Mouse (Mus musculus) spleen, postnatal 4 days (tissue): ENCODE data around the gene Clk2.

ENCODE experiments used
- DNase-seq, 2 experiments: peaks; one replicate each; pipeline ENCODE4 v3.0.0; 2022; ENCODE audit warnings: low spot score in 2 of 2

Clk2 gene

DNA sequence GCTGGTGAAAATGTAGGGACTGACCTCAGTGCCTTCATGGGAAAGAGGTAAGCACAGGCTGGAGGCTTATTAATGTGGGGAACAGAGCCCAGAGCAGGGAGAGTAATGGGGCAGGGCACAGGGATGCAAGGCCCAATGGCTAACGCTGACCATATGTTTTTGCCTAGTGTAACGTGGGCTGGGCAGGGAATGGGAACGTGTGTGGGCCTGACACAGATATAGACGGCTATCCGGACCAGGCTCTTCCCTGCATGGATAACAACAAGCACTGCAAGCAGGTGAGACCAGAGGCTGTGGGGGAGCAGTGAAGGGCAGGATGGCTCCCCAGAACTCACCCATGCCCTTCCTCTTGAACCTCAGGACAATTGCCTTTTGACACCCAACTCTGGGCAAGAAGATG lies 56.6 kb downstream of the Clk2 start:
- DNase-seq = no peak

GRCm38 (mm10) chr3:89224796-89225195 lies 60.2 kb downstream of the Clk2 start:
- no peak for DNase-seq

DNA sequence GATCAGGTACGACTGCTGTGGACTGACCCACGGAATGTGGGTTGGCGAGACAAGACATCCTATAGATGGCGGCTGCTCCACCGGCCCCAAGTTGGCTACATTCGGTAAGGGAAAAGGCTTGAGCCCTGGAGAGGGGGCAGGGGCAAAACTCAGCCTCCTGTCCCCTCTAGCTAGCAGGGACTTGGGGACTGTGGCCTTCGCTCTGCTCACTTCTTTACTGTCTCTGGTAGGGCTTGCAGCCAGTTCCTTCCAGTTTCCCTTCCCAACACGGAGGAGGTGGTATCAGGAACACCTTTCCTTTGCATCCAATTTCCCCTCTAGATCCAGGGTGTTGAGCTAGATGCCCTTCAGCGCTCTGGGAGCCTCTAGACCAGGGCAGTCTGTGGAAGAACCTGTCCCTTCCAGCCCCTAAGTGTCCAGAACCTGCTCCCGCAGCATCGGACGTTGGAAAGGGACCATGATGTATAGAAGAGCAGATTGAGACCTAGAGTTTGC lies 60.8 kb downstream of the Clk2 start:
- no peak for DNase-seq

- DNase-seq = no peak
These were observed 61.3 kb downstream of the Clk2 start for GRCm38 (mm10) chr3:89225918-89226317.

DNA sequence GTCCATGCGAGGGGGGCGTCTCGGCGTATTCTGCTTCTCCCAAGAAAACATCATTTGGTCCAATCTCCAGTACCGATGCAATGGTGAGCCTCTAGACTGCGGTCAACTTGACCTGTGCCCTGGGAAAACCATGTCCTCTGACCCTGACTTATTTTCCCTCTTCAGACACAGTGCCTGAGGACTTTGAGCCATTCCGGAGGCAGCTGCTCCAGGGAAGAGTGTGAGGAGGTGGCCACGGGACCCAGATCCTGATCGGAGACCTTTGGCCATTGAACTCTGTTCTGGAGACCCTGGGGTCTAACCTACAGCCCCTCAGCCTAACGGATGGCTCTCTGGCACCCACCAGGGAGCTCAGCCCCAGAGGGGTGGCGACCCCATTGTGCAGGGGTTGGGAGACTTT lies 61.8 kb downstream of the Clk2 start:
- DNase-seq = no peak
